Mouse (Mus musculus): ENCODE results near the gene Fcgr3.
"Not testable (repeated sequence)": the region's sequence is repeated elsewhere in the genome, so short reads cannot be mapped to it uniquely, and the experiment has no call there.

DNA sequence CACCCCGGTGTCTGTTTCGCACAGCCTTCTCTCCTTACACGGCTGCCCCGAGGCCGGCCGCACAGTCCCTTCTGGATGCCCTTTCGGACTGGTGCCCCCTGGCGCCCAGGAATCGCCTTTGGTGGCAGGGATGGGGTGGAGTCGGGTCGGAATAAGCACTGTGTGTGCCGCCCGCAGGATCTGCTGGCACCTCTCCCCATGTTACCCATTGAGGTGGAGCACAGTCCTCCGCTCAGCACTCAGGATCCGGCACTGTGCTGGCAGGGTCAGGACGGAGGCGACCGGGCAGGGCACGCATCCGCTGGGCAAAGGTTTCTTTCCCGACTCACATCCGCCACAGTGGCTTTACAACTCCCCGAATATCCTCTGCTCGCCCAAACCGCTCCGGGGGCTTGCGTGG is 13.2 kb upstream of the Fcgr3 start:
- not testable (repeated sequence) for TF ChIP-seq CTCF (IDR thresholded peaks at IDR 0.05; ENCODE audit: control insufficient read depth, insufficient read depth, insufficient read length); CEBPB (IDR thresholded peaks at IDR 0.05; ENCODE audit: low read depth); MAX (IDR thresholded peaks at IDR 0.05); MYOG (IDR thresholded peaks at IDR 0.05; ENCODE audit: control insufficient read depth, extremely low read depth, insufficient read length); USF1 (IDR thresholded peaks at IDR 0.05; ENCODE audit: low read depth); MYOD1 (IDR thresholded peaks at IDR 0.05; ENCODE audit: control insufficient read depth, insufficient read length, low read depth)

All from C2C12 (cell line).